Mouse (Mus musculus): ENCODE results near the gene Rinl.

Gene Rinl

DNA sequence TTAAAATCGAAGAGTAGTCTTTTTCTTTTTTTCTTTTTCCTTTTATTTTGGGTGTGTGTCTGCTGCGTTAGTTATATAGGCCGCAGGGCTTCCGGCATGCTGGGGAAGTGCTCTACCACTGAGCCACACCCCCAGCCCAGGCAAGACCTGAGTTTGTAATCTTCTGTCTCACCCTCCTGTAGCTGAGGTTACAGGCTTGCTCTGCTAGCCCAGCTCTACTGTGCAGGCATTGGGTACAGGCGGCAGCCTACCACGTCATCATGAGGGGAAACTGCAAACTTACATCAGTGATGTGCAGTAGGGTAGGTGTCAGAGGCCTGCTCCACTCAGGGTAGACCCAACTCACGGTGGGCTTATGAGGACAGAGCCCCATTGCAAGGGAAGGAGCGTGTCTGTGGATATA is 7.5 kb upstream of the Rinl start:
- no peak for DNase-seq

DNA sequence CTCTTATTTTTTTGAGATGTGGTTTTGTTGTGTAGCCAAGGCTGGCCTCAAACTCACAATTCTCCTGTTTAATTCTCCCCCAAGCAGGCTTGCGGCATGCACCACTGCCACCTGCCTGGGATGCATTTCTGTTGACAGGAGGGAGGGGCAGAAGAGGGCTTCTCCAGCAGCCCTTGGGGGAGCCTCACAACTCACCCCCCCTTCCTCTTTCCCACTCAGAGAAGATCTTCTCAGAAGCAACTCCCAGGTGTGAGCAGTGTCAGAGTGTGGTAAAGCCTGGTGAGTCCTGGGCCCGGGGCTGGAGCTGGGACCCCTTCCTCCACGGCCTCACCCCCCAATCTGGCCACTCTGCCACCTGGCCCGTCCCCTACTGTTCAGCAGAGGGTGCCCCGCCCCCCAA is 3.6 kb upstream of the Rinl start:
- no peak for DNase-seq

DNA sequence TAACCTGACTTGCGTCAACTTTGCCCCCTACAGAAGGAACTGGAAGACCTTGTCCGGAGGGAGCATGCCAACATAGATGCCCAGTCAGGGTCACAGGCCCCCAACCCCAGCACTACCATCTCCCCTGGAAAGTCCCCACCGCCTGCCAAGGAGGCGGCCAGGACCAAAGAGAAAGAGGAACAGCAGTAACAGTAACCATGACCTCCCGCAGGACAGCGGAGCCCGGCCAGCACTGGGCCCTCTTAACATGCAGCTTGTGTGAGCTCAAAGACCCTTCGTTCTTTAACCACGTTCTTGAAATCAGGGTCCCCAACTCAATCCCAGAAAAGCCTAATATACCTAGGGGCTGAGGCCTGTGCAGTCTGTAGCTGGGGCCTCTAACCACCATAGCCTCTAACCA is 885 bp upstream of the Rinl start:
- no peak for DNase-seq

- DNase-seq: no peak
Measured at GRCm38 (mm10) chr7:28789235-28789634, 466 bp downstream of the Rinl start.

DNA sequence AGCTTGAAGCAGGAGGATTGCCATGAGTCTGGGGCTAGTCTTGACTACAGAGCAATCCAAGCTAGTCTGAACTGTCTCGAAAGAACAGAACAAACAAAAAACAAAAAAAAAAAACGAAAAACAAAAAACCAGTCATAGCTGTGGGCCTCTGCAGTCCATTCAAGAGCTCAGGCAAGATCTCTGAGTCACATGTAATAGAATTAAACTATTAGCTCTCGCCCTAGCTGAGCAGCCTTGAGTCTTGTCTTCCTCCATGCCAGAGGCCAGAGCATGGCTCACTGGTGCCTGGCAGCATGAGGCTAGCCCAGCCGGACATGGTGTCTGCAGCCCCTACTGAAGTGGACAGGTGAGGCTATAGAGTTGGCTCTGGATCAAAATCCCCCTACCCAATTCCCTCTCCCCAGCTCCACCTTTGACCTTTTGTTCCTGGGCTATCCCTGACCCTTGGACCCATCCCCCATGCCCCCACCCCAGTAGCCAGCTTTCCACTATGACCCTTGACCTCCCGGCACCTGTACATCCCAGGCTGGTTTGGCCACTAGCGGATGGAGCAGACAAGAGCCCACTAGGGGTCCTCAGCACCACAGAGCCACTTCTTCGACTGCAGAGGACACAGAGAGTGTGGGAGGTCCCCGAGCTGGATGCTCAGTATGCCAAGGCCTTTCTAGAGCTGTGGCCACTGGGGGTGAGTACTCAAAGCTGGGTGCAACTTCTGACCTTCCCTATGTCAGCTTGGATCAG is 1.5 kb downstream of the Rinl start:
- DNase-seq: peak; percentile 46 to 72

GRCm38 (mm10) chr7:28791706-28792105 is 2.9 kb downstream of the Rinl start:
- DNase-seq: no peak

GRCm38 (mm10) chr7:28792391-28793185 is 3.8 kb downstream of the Rinl start:
- DNase-seq: no peak

- DNase-seq: peak; percentile 62
Measured at GRCm38 (mm10) chr7:28793834-28794233, 5.1 kb downstream of the Rinl start.

- DNase-seq: no peak
Measured at GRCm38 (mm10) chr7:28794496-28794895, 5.7 kb downstream of the Rinl start.

GRCm38 (mm10) chr7:28795832-28796231 is 7.1 kb downstream of the Rinl start:
- no peak for DNase-seq

GRCm38 (mm10) chr7:28796562-28796975 is 7.8 kb downstream of the Rinl start:
- peak; percentile 89 to 91 for DNase-seq

DNA sequence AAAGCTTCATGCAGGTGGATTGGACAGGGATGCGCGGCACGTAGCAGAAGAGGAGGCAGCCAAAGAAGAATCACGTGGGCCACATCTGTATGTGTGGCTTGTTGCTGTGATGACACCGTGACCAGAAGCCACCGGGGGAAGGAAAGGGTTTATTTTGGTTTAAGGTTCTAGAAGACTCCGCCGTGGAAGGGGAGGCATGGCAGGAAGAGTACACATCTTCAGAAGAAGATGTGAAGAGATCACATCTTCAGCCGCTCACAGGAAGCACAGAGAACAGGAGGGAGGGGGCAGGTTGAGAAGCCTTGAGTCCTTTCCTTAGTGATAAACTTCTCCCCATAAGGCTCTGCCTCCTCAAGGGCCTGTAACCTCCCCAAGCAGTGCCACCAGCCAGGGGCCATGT is 11.2 kb downstream of the Rinl start:
- DNase-seq: no peak

DNA sequence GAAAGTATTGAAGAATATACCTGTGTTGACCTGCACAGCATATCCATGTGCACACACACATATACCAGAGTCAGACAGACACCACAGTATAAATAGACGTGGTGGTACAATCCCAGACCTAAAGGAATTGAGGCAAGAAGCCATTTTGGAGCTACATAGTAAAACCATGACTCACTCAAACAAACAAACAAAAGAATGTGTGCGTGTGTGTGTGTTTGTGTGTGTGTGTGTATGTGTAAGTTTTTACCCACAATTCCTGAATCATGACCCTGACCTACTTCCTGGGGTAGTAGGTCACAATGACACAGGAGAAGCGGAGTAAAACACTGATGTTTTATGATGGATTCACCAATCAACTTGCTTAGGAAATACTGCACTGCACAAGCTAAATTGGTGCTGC is 12.7 kb downstream of the Rinl start:
- DNase-seq: no peak

DNA sequence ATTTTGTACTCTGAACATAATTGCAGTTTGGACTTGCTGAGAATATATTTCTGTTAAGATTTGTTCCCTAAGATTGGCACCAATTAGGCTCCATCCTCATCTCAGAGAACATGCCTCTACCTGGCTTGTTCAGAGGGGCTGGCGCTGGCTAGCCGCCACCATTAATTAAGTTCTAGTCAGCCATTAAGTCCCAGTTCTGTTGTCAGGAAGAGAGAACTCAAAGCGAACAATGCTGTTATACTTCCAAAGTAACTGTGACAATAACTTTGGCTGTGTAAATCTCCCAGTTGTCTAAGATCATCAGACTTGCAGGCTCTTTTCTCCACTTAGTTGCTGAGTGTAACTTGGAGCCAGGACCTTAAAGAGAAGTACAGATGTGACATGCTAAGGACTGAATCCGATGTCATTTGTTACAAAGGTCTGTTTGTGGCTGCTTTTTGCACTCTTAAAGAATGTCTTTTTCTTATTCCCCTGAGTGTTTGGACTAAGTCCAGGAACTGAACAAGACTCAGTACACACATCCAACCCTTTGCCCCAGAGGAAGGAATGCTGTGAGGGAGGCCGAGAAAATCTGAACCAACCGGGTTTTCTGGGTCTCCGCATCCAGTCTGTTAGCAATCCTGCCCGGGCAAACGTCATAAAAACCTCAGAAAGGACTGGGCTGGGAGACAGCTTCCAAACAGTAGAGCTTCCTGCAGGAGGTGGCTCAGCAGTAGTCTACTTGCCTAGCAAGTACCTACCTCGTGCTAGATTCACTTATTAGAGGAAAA is 13.3 kb downstream of the Rinl start:
- peak; percentile 73 to 87 for DNase-seq

GRCm38 (mm10) chr7:28802846-28803588 is 14.2 kb downstream of the Rinl start:
- peak; percentile 86 to 92 for DNase-seq

GRCm38 (mm10) chr7:28803756-28804155 is 15.0 kb downstream of the Rinl start:
- no peak for DNase-seq

DNA sequence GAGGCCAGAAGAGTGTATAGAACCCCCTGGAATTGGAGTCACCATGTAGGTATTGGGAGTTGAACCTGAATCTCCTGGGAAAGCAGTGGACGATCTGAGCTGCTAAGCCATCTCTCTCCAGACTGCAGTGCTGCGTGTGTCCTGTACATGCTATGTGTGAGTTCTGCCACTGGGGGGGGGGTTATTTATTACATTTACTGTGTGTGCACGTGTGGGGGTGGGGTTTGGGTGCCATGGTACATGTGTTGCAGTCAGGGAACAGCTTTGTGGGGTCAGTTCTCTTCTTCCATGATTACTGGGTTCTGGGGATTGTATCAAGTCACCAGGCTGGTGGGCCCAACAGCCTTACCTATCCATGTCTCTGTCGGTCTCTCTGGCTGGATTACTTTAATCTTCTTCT is 18.1 kb downstream of the Rinl start:
- DNase-seq: no peak

- DNase-seq: no peak
Measured at GRCm38 (mm10) chr7:28807641-28808220, 19.0 kb downstream of the Rinl start.

DNA sequence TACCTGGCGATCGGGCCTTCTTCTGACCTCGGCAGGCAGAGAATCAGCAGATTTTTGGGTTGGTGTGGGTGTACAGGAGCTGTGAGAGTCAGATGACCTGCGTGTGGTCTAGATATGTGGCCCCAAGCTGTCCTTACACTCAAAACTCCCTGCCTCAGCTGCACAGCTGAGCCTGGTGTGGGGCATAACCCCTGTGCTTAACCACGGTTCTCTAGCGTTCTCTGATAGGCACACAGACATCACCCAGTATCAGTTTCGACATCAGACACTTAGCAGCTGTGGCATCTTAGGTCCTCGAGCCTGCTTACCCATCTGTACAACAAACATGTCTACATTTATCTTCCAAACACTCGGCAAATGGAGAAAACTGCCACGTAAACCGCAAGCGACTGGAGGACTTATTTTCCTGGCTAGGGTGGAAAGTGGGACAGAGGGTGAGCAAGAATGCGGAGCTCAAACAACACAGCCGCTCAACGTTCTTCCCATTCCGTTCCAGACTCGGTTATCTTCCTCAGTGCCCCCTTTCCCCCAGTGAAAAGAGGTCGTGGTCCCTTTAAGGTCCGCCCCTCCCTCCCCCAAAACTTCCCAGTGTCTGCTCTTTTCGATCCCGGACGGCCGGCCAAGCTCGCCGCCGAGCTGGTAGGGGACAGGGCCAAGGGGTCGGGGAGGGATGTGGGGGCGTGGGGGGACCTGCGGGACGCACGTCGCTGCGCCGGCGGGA is 19.6 kb downstream of the Rinl start, which contains the start of gene Hnrnpl:
TSS of gene Hnrnpl (plus strand) at position 321 of the 721 bp plus-strand sequence.
- DNase-seq: peak; percentile 56 to 77

DNA sequence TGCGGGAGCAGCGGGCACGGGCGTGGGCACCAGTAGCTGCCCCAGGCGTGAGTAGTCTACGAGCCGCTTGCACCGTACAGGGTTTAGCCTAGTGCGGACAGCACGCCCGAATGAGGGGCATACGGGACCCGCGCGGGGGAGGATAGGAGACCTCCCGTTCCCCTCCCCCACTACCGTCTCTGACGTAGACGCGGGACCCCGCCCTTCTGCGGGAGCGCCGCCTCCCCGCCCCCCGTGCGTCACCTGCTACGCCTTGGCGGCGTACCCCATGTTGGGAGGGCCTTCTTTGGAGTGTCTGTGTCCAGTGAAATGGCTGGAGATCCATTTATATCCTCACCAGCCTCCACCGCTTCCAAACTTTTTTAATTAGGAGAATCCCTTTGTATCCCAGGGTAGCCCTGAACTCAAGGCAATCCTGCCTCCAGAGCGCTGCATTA is 20.2 kb downstream of the Rinl start:
- peak; percentile 97 for DNase-seq

DNA sequence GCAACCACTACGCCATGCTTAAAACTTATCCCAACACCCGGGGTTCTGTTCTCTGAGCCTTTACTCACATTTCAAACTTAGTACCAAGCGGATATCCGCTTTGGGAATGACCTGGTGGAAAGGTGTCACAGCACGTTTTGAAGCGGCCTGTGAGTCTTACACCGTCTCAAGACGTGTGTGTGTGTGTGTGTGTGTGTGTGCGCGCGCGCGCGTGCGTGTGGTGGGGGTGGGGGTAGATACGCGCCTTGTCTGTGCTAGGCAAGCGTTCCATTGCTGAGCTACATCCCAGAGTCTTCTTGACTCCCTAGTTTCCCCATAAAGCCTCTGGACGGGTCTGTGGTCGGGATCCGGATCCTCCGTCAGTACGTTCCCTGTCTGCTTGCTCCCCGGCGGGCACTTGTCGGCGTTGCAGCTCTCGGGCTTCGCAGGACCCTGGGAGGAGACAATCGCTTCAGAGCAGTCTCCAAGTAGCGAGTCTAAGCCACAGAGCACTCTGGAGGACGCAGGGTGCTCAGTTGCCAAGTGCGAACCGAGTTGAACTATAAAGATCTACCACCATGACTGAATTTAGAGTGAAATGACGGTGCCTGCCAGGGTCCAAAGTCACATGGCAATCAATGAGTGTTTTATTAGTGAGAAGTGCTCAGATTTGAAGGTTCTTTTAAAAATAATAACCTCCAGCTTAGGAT is 20.8 kb downstream of the Rinl start:
- peak; percentile 64 to 84 for DNase-seq

Measured in kidney, postnatal 25 days (tissue).